Mouse (Mus musculus): ENCODE measurements at regions not wholly inside any gene's neighbourhood (a gene's known extent, or its start where the extent isn't known, plus 50 kb on each side); places are given as distances from the start of the nearest gene placed in this dataset.

DNA sequence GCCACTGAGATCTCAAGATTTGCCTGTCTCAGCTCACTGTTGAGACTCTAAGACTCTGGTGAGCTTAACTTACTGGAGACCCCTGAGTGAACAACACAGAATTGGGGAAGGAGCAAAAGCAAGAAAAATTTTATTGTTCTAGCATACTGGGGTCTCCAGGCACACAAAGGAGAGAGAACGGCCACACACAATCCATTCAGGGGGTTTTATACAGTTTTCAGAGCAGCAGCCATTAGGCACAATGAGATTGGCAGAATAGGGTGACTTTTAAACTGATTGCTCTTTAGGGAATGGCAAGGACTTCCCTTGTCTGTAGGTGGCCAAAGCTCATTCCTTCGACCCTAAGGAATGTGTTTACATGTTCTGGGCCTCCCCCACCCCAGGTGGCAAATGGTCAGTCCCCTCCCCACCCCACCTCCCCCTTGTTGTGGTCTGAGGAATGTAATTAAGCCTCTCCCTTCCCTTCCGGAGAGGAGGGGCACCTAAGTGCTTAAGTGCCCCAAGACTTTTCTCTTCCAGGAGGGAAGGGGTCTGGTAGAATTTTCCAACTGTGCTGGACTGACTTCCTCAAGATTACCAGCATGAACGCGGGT is 315.6 kb downstream of the Etv1 start:
- Histone ChIP-seq H3K4me3 (no peak overlapping the region), H3K27ac (no peak overlapping the region)
- TF ChIP-seq CTCF (IDR thresholded peaks at IDR 0.05): no peak
- intact Hi-C loops (cut with DNase I): no loop called here
- no peak for DNase-seq (ENCODE audit: extremely low spot score in 1 of 2, low spot score in 2 of 2)

GRCm38 (mm10) chr12:39123391-39124095 is 344.4 kb downstream of the Etv1 start:
- intact Hi-C loops (cut with DNase I): no loop called here
- TF ChIP-seq CTCF (IDR thresholded peaks at IDR 0.05): no peak
- DNase-seq (ENCODE audit: extremely low spot score in 1 of 2, low spot score in 2 of 2): no peak
- no peak overlapping the region for H3K27ac ChIP-seq
- no peak overlapping the region for H3K4me3 ChIP-seq

GRCm38 (mm10) chr12:39154689-39155088 is 375.5 kb downstream of the Etv1 start:
- H3K27ac ChIP-seq: no peak overlapping the region
- no peak overlapping the region for H3K4me3 ChIP-seq
- no peak for TF ChIP-seq CTCF (IDR thresholded peaks at IDR 0.05)
- intact Hi-C loops (cut with DNase I): no loop called here
- no peak for DNase-seq (ENCODE audit: extremely low spot score in 1 of 2, low spot score in 2 of 2)

GRCm38 (mm10) chr12:39176958-39177357 is 397.8 kb downstream of the Etv1 start:
- intact Hi-C loops (cut with DNase I): no loop called here
- no peak overlapping the region for H3K4me3 ChIP-seq
- no peak for TF ChIP-seq CTCF (IDR thresholded peaks at IDR 0.05)
- DNase-seq (ENCODE audit: extremely low spot score in 1 of 2, low spot score in 2 of 2): no peak
- no peak overlapping the region for H3K27ac ChIP-seq

DNA sequence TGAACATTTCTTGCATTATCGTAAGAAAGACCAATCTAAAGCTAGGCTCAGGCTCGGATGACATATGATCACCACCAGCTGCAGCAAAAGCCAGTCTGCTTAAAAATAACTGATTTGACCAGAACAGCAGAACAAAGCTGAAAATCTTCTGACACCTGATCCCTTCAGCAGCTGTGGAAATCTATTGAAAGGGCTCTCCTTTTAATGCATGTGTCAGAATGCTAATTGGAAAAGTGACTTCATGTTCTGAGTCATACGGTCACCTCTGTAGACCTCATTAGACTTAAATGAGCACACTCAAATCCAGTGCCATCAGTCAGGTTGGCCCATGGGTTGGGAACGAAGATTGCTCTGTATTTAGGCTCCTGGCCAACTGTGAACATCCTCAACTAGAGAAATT is 444.9 kb downstream of the Etv1 start:
- DNase-seq (ENCODE audit: extremely low spot score in 1 of 2, low spot score in 2 of 2): no peak
- intact Hi-C loops (cut with DNase I): no loop called here
- Histone ChIP-seq H3K4me3 (no peak overlapping the region), H3K27ac (no peak overlapping the region)
- TF ChIP-seq CTCF (IDR thresholded peaks at IDR 0.05): no peak

DNA sequence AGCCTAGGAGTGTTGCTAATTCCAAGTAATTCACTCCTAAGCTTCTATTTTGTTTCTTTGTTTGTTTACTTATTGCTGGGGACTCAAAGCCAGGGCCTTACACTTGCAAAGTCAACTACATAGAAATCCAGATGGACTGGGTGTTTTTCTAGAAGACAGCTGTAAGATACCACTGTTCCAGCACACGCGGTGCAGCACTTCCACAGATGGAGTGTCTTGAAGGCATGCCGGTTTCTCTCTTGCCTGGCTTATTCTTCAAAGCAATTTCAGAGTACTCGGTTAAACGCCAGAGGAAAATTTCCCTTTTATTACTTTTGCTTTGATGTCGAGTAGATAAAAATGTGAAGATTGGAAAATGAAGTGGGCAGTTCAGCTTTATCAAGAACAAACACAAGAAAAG is 477.4 kb downstream of the Etv1 start:
- intact Hi-C loops (cut with DNase I): no loop called here
- DNase-seq (ENCODE audit: extremely low spot score in 1 of 2, low spot score in 2 of 2): no peak
- Histone ChIP-seq H3K27ac (no peak overlapping the region), H3K4me3 (no peak overlapping the region)
- TF ChIP-seq CTCF (IDR thresholded peaks at IDR 0.05): no peak

GRCm38 (mm10) chr12:39257571-39257970 is 478.4 kb downstream of the Etv1 start:
- intact Hi-C loops (cut with DNase I): no loop called here
- DNase-seq (ENCODE audit: extremely low spot score in 1 of 2, low spot score in 2 of 2): no peak
- no peak overlapping the region for H3K4me3 ChIP-seq
- H3K27ac ChIP-seq: no peak overlapping the region
- TF ChIP-seq CTCF (IDR thresholded peaks at IDR 0.05): no peak

DNA sequence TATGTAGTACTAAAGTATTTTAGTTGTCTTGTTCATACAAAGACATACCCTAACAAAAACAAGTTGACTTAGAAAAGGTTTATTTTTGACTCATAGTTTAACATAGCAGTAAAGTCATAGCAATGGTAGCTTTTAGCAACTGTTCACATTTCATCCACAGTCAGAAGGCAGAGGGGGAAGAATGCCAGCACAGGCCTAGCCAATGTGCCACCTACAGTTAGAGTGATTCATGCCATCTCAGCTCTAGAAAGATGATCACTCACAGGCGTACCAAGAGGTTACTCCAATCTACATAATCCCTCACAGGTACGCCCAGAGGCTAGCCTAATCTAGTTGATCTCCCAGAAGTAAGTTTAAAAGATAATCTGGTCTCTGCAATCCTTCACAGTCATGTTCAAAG is 510.5 kb downstream of the Etv1 start:
- intact Hi-C loops (cut with DNase I): no loop called here
- peak in 1 of 2 experiments; percentile 13 for DNase-seq (ENCODE audit: extremely low spot score in 1 of 2, low spot score in 2 of 2)
- no peak for TF ChIP-seq CTCF (IDR thresholded peaks at IDR 0.05)
- Histone ChIP-seq H3K4me3 (no peak overlapping the region), H3K27ac (no peak overlapping the region)

DNA sequence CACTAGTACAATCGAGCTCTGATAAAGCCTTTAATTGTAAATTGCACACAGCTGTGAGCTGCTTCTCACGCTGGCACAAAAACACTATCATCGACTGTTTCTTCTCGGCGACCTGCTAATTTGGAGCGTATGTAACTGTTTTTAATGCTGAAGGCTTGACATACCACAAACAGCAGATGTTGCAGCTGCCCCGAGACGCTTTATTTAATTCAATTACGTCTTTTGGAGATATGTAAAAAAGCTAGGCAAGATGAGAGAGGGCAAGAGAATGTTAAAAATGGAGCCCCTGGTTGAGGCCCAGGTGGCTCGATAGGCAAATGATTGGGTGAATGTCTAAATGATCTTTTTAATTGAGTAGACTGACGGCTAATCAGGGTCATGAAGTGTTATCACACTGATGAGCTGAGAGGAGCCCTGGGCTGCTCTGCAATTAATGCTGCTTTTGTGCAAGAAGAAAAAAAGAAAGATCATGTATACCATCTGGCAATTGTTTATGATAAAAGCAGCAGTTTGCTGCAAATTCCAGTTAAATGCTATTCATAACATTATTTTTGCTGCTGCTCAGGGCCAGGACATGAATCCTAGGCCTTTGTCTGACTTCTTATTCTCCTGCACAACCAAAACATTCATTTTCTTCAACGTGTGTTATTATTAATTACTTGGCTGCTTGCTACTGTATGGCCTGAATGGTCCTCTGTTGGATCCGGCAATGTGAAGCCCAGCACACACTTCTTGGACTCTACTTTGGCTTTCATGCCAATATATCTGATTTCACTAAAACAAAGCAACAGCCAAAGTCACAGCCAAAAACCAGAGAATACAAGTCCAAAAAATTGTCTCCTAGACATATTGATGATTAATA is 522.4 kb downstream of the Etv1 start:
- DNase-seq (ENCODE audit: extremely low spot score in 1 of 2, low spot score in 2 of 2): no peak
- intact Hi-C loops (cut with DNase I): no loop called here
- no peak overlapping the region for H3K27ac ChIP-seq

DNA sequence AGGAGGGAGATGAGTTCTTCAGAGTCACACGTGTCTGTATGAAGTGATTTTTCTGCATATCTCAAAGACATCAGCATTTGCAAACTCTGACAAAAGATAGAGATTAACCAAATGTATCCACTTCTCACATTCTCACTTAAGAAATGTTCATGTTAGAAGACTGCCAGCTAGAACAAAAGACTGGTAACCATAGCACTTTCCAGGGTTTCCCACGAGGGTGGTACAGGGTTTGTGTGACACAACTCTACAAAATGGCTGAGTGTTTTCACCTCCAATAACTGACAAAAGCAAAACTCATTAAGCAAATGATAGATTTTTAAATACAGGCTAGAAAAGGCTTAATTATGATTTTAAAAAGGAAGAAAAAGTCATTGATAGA is 523.0 kb downstream of the Etv1 start:
- TF ChIP-seq CTCF (IDR thresholded peaks at IDR 0.05): no peak
- intact Hi-C loops (cut with DNase I): no loop called here
- Histone ChIP-seq H3K4me3 (no peak overlapping the region), H3K27ac (no peak overlapping the region)
- DNase-seq (ENCODE audit: extremely low spot score in 1 of 2, low spot score in 2 of 2): no peak

More for the DNA sequence above, 522.4 kb downstream of the Etv1 start:
- TF ChIP-seq CTCF (IDR thresholded peaks at IDR 0.05): no peak
- H3K4me3 ChIP-seq: no peak overlapping the region

- Histone ChIP-seq H3K27ac (no peak overlapping the region), H3K4me3 (no peak overlapping the region)
- intact Hi-C loops (cut with DNase I): no loop called here
- no peak for DNase-seq (ENCODE audit: extremely low spot score in 1 of 2, low spot score in 2 of 2)
- TF ChIP-seq CTCF (IDR thresholded peaks at IDR 0.05): no peak
Measured at GRCm38 (mm10) chr12:39307746-39308145, 528.6 kb downstream of the Etv1 start.

GRCm38 (mm10) chr12:39309905-39310304 is 530.7 kb downstream of the Etv1 start:
- intact Hi-C loops (cut with DNase I): no loop called here
- H3K4me3 ChIP-seq: no peak overlapping the region
- H3K27ac ChIP-seq: no peak overlapping the region
- no peak for TF ChIP-seq CTCF (IDR thresholded peaks at IDR 0.05)
- DNase-seq (ENCODE audit: extremely low spot score in 1 of 2, low spot score in 2 of 2): no peak
